Mouse (Mus musculus) hindbrain, embryonic 10.5 days (tissue): ENCODE data around the gene Fam216a. TPM values are rescaled to one million over a fixed set of nuclear protein-coding genes. Genes with fewer than 3 reads are reported as not detected.
"Not testable (repeated sequence)": the region's sequence is repeated elsewhere in the genome, so short reads cannot be mapped to it uniquely, and the experiment has no call there.

ENCODE experiments used
- DNase-seq: peaks from one replicate; pipeline ENCODE4 v3.0.0-alpha.2; 2017; ENCODE audit warnings: low spot score
- H3K27ac ChIP-seq: fragments of 300-500 bp; sonication (generic); 2 replicates; pipeline ENCODE4 v1.5.1; 2016; ENCODE audit warnings: mild to moderate bottlenecking, moderate library complexity
- H3K27me3 ChIP-seq: fragments of 300-500 bp; sonication (generic); 2 replicates; pipeline ENCODE4 v1.6.1; 2016; ENCODE audit warnings: mild to moderate bottlenecking; ENCODE audit not compliant: poor library complexity, insufficient read depth, severe bottlenecking
- H3K36me3 ChIP-seq: fragments of 300-500 bp; sonication (generic); 2 replicates; pipeline ENCODE4 v1.6.1; 2016; ENCODE audit warnings: mild to moderate bottlenecking, moderate library complexity
- H3K4me1 ChIP-seq: fragments of 300-500 bp; sonication (generic); replicated peaks from 2 replicates; pipeline ENCODE4 v1.6.1; 2016; ENCODE audit warnings: mild to moderate bottlenecking
- H3K4me3 ChIP-seq: fragments of 300-500 bp; sonication (generic); 2 replicates; pipeline ENCODE4 v1.5.1; 2016; ENCODE audit warnings: mild to moderate bottlenecking, moderate library complexity
- H3K9me3 ChIP-seq: fragments of 300-500 bp; sonication (generic); 2 replicates; pipeline ENCODE4 v1.6.1; 2016; ENCODE audit warnings: mild to moderate bottlenecking, moderate library complexity
- WGBS: fragments of 180-500 bp; shearing (Covaris S2); methylation state at CpG from one replicate; pipeline ENCODE4 v1.1.7; 2016; 5-methylcytosine and 5-hydroxymethylcytosine counted together
- polyA plus RNA-seq: library from polyadenylated mRNA; unstranded; fragments of >200 nt; fragmentation: Nextera tagmentation; extraction: Ambion mirVana; gene quantifications from 2 replicates; pipeline ENCODE4 v1.2.1, GENCODE M21; 2016

Gene Fam216a
- polyA plus RNA-seq, 1 experiment from 2014 or later = 109 TPM

DNA sequence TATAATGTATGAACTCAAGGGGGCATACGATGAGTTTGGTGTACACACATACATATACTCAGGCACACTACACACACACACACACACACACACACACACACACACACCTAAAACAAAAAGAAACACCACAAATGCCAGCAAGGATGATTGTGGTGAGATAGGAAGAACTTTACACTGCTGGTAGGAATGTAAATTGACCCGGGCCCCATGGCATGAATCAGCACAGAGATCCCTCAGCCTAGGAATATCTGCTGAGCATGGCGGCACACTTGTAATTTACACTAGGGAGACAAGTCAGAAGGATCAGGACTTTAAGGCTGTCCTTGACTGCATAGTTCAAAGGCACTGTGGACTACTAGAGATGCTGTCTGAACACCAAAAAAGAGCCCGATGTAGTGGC lies 41.9 kb downstream of the Fam216a start:
- WGBS = 95% methylated on average over 4 of the region's 4 CpGs
- DNase-seq = no peak
- no peaks in the 10 kb centered on the region for H3K27me3 ChIP-seq
- no peaks in the 10 kb centered on the region for H3K4me1 ChIP-seq
- no peaks in the 10 kb centered on the region for H3K9me3 ChIP-seq
- no peak overlapping the region for H3K4me3 ChIP-seq
- no peak overlapping the region for H3K27ac ChIP-seq
- H3K36me3 ChIP-seq = peaks cover 29% of the 10 kb centered on the region

- no peak overlapping the region for H3K4me3 ChIP-seq
- WGBS = 95% methylated on average over 3 of the region's 3 CpGs
Observed at GRCm38 (mm10) chr5:122327283-122327682, 44.9 kb downstream of the Fam216a start.

DNA sequence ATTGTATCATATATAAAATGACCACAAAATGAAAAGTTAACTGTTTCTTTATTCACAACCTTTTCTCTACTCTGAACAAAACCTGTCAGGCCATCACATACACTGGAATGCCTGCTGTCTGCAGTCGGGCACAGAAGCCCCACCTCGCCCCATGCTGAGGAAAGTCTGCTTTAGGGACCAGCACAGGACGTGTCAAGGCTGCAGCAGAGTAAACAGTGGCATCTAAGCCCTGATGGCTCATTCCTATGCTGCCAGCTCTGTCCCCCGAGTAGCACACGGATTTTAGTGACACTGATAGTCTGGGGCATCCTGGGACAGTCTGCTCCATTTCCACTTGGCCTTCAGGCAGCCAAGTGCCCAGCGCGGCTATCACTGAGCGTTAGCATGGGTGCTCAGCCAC lies 46.7 kb downstream of the Fam216a start:
- Histone ChIP-seq H3K4me1 (no peaks in the 10 kb centered on the region), H3K27me3 (no peaks in the 10 kb centered on the region), H3K4me3 (no peak overlapping the region), H3K27ac (no peak overlapping the region), H3K9me3 (no peaks in the 10 kb centered on the region), H3K36me3 (peaks cover 60% of the 10 kb centered on the region)
- 88% methylated on average over 8 of the region's 8 CpGs for WGBS
- no peak for DNase-seq

More at GRCm38 (mm10) chr5:122327283-122327682, 44.9 kb downstream of the Fam216a start:
- Histone ChIP-seq H3K4me1 (no peaks in the 10 kb centered on the region), H3K27ac (no peak overlapping the region), H3K27me3 (no peaks in the 10 kb centered on the region), H3K36me3 (peaks cover 42% of the 10 kb centered on the region), H3K9me3 (no peaks in the 10 kb centered on the region)
- no peak for DNase-seq

GRCm38 (mm10) chr5:122324608-122325431 lies 47.3 kb downstream of the Fam216a start:
- 92% methylated on average over 23 of the region's 23 CpGs for WGBS
- H3K36me3 ChIP-seq = peaks cover 67% of the 10 kb centered on the region
- H3K27me3 ChIP-seq = no peaks in the 10 kb centered on the region
- no peaks in the 10 kb centered on the region for H3K4me1 ChIP-seq
- H3K4me3 ChIP-seq = no peak overlapping the region
- H3K27ac ChIP-seq = no peak overlapping the region
- H3K9me3 ChIP-seq = no peaks in the 10 kb centered on the region
- DNase-seq = no peak

- 72% methylated on average over 8 of the region's 8 CpGs for WGBS
- H3K4me3 ChIP-seq = no peak overlapping the region
- no peak for DNase-seq
- H3K27me3 ChIP-seq = no peaks in the 10 kb centered on the region
- no peak overlapping the region for H3K27ac ChIP-seq
- H3K9me3 ChIP-seq = no peaks in the 10 kb centered on the region
- H3K4me1 ChIP-seq = no peaks in the 10 kb centered on the region
- H3K36me3 ChIP-seq = peaks cover 75% of the 10 kb centered on the region
Observed at GRCm38 (mm10) chr5:122323523-122323922, 48.6 kb downstream of the Fam216a start.

GRCm38 (mm10) chr5:122320205-122320781 lies 51.9 kb downstream of the Fam216a start:
- Histone ChIP-seq H3K27me3 (no peaks in the 10 kb centered on the region), H3K4me1 (no peaks in the 10 kb centered on the region), H3K4me3 (no peak overlapping the region), H3K9me3 (no peaks in the 10 kb centered on the region), H3K36me3 (peaks cover 81% of the 10 kb centered on the region), H3K27ac (no peak overlapping the region)
- no peak for DNase-seq
- 80% methylated on average over 12 of the region's 12 CpGs for WGBS

DNA sequence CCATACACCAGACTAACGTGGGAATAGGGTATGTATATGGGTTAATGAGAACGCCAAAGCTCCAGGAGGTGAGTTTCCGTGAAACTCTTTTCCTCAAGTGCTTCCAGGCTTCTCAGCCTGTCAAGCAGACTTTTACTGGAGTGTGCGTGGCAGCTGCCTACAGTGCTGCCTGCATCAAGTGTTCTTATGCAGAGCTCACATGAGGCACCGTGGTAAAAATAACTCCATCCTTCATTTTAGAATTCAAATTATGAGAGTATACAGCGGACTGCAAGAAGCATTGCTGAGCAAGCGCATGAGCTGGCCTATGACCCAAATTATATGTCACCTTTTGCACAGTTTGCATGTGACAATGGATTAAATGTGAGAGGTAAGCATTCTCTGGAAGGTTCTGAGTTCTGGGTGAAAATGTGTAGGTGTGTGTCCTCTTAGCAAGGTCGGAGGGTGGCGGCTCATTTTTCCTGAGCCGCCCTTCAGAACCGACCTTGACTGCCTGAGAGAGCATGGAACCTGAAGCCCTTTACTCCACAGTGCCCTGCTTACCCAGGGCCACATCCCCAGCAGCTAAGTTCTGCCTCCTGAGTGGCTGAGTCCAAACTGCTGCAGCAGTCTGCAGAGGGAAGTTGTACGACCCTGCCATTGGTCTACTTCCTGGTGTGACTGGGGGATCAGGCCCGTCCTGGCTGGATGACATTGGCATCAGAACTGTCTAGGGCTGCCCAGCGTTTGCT lies 52.5 kb downstream of the Fam216a start:
- Histone ChIP-seq H3K9me3 (no peaks in the 10 kb centered on the region), H3K4me3 (no peak overlapping the region), H3K4me1 (no peaks in the 10 kb centered on the region), H3K27ac (no peak overlapping the region), H3K27me3 (no peaks in the 10 kb centered on the region), H3K36me3 (peaks cover 81% of the 10 kb centered on the region)
- 86% methylated on average over 14 of the region's 14 CpGs for WGBS
- no peak for DNase-seq

DNA sequence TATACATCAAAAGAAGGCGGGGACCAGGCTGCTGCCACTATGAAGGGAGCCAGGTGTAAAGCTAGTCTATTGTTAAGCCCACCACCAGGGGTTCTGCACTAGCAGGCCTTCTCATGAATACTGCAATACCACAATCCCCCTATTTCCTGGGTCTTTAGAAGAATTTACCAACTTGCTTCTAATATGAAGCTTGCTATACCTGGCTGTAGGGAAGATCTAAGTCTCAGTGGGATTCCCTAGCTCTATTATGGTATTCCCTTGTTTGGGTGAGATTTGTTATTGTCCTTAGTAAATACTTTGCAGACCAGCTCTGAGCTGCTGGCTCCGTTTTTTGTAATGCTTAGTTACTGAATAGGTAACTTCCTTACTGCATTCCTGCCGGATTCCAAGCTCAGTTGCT lies 53.2 kb downstream of the Fam216a start:
- not testable (repeated sequence) for DNase-seq, H3K27ac ChIP-seq, H3K4me3 ChIP-seq, H3K27me3 ChIP-seq, H3K4me1 ChIP-seq, H3K9me3 ChIP-seq
- peaks cover 82% of the 10 kb centered on the region for H3K36me3 ChIP-seq
- WGBS = 75% methylated on average over 3 of the region's 3 CpGs

- DNase-seq = no peak
- no peak overlapping the region for H3K4me3 ChIP-seq
- WGBS = 71% methylated on average over 3 of the region's 3 CpGs
Observed at GRCm38 (mm10) chr5:122318100-122318499, 54.1 kb downstream of the Fam216a start.

GRCm38 (mm10) chr5:122317329-122318045 lies 54.7 kb downstream of the Fam216a start:
- H3K9me3 ChIP-seq = no peaks in the 10 kb centered on the region
- no peak overlapping the region for H3K27ac ChIP-seq
- 74% methylated on average over 11 of the region's 11 CpGs for WGBS
- no peak for DNase-seq
- no peak overlapping the region for H3K4me3 ChIP-seq
- H3K27me3 ChIP-seq = no peaks in the 10 kb centered on the region
- peaks cover 96% of the 10 kb centered on the region for H3K36me3 ChIP-seq
- H3K4me1 ChIP-seq = no peaks in the 10 kb centered on the region

More at GRCm38 (mm10) chr5:122318100-122318499, 54.1 kb downstream of the Fam216a start:
- Histone ChIP-seq H3K27ac (no peak overlapping the region), H3K27me3 (no peaks in the 10 kb centered on the region), H3K9me3 (no peaks in the 10 kb centered on the region), H3K36me3 (peaks cover 90% of the 10 kb centered on the region), H3K4me1 (no peaks in the 10 kb centered on the region)

DNA sequence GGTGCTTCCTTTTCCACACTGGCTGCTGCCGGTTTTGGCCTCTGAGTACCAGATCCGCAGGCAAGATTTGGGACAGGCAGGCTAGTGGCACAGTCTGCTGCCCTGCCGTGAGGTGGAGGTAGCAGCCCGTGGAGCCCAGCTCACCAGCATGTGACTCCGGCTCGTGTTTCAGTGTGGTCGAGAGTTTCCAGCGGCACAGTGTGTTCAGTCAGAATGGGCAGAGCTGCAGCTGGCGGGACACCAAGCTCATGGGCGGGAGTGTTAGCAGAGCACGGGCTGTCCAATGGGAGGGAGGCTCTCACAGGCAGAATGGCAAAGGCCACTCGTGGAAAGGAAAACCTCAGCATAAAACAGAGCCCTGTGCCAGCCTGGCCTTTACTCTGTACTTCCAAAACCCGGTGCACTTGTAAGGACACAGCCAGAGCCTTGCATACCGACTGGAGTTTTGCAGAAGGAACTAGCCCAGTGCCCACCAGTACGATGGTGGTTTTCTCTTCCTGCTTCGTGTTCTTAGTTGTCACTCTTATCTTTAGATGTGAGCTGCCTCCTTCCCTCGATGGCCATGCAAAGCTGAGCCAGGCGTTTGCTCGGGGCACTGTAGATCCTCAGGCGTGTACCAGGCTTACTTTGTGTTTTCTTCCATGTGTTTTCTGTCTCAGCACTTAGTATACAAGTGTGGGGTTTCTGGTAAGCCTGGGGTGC lies 57.0 kb downstream of the Fam216a start:
- H3K4me1 ChIP-seq = no peaks in the 10 kb centered on the region
- H3K36me3 ChIP-seq = peaks cover 94% of the 10 kb centered on the region
- no peaks in the 10 kb centered on the region for H3K9me3 ChIP-seq
- 76% methylated on average over 20 of the region's 20 CpGs for whole genome bisulfite sequencing
- H3K4me3 ChIP-seq = no peak overlapping the region
- no peak overlapping the region for H3K27ac ChIP-seq
- no peaks in the 10 kb centered on the region for H3K27me3 ChIP-seq
- DNase-seq = no peak
